Mouse (Mus musculus) left cerebral cortex, adult 2 months (tissue): ENCODE data around the gene Afmid. TPM values are rescaled to one million over a fixed set of nuclear protein-coding genes. Genes with fewer than 3 reads are reported as not detected.
"Not testable (repeated sequence)": the region's sequence is repeated elsewhere in the genome, so short reads cannot be mapped to it uniquely, and the experiment has no call there.

Experiments
- DNase-seq, 2 experiments: peaks; one replicate each; pipeline ENCODE4 v3.0.0; 2021 to 2022; ENCODE audit warnings: low spot score in 2 of 2, mixed read lengths in 1 of 2; ENCODE audit errors: extremely low spot score in 1 of 2
- H3K27ac ChIP-seq: fragments of 200-600 bp; 2 replicates; pipeline ENCODE4 v1.8.1; 2022
- H3K4me3 ChIP-seq: fragments of 200-600 bp; 2 replicates; pipeline ENCODE4 v1.8.1; 2022
- CTCF ChIP-seq: fragments of 200-600 bp; IDR thresholded peaks from 2 replicates; pipeline ENCODE4 v1.8.1; 2022; ENCODE audit warnings: antibody characterized with exemption, mild to moderate bottlenecking, moderate library complexity
- intact Hi-C: fragments of 180-260 bp; cut with DNase I; formaldehyde crosslinking; loops from one replicate; pipeline ENCODE4 v1.15.1; 2025
- total RNA-seq, 2 experiments: library from RNA; stranded (reverse); gene quantifications; 2 replicates each; pipeline ENCODE4 v1.2.3; 2021

Afmid gene
- total RNA-seq, 2 experiments from 2014 or later: 5.2 to 8.5 TPM

DNA sequence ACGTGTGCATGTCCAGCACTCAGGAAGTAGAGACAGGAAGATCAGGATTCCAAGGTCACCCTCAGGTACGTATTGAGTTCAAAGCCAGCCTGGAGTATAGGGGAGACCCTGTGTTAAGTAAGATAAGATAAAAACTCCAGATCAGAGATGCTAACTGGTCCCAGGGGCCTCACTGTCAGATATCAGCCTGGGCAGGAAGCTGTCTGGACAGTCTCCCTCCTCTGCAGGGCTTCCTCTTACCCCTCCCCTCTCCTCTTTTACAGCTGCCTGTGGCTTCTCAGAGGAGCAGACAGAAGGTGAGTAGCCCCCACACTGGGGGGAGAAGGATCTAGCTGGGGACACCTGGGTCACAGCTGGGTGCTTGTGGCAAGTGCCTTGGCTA is 27.6 kb upstream of the Afmid start:
- DNase-seq: no peak
- no peak for TF ChIP-seq CTCF
- no peak overlapping the region for H3K27ac ChIP-seq
- H3K4me3 ChIP-seq: no peak overlapping the region
- intact Hi-C loops: no loop called here

DNA sequence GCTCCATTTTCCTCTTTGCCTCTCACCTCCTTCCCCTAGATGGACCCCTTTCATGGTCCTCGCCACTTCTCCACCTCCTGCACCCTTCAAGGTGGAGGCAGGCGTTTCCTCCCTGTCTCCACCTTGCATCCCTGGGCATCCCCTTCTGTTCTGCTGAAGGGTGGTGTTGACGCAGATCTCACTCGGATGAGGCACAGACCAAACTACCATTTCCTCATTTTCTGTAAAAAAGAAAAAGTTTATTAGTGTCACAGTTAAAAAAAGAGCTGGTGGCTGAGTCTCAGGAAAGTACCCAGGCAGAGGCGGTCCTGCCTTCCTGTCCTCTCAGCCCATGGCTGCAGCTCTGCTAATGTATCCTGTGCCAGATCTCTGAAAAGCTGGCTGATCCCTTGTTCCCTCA is 26.6 kb upstream of the Afmid start:
- Histone ChIP-seq H3K4me3 (no peak overlapping the region), H3K27ac (no peak overlapping the region)
- intact Hi-C loops: no loop called here
- no peak for DNase-seq
- no peak for TF ChIP-seq CTCF

DNA sequence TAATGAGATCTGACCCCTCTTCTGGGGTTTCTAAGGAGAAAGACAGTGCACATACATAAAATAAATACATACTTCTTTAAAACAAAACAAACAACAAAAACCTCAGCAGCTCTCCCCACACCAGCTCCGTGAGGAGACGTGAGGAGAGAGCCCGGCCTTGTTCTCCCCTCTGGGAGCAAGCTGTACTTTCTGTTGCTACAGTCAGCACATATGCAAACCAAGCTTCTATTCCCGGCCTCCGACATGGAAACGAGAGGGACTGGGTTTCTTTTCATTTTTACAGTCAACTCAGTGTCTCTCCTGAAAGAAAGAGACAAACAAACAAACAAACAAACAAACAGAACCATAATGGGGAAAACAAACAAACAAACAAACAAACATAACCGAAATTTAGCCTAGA is 25.7 kb upstream of the Afmid start:
- Histone ChIP-seq H3K4me3 (no peak overlapping the region), H3K27ac (no peak overlapping the region)
- no peak for TF ChIP-seq CTCF
- intact Hi-C loops: no loop called here
- no peak for DNase-seq

DNA sequence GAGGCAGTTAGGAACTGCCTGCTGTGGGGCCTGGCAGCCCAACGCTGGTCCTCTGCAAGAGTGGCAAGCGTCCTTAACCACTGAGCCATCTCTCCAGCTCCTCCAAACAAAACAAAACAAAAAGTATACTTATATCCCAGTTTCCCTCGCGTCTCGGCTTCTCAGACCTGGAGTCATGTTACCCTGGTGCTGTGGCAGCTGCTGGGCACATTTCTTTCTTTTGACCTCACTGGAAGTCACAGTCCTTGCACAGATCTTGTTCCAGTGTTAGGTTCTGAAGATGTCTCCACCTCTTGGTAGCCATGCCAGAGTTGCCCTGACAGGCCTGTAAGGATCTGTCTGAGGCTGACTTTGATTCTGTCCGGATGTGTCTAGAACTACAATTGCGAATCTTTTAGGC is 24.1 kb upstream of the Afmid start:
- Histone ChIP-seq H3K4me3 (no peak overlapping the region), H3K27ac (no peak overlapping the region)
- no peak for TF ChIP-seq CTCF
- intact Hi-C loops: no loop called here
- no peak for DNase-seq

DNA sequence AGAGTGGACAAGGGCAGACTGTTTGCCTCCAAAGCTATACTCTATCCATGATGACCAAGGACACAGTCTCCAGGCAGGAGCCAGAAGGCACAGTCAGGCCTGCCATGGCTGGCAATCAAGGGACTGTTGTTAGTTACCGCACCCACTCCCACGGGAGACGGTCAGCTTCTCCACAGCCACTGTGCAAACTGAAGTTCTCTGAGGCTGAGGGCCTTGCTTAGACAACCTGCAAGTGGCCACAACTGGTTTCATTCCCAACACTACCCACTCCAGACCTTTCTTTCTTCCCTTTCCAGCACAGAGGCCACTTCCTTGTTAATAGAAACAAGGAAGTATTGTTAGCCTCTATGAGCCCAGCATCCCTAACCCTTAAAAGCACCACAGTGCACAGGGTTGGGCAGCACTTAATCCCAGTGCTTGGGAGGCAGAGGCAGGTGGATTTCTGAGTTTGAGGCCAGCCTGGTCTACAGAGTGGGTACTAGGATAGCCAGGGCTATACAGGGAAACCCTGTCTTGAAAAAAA is 22.5 kb upstream of the Afmid start:
- H3K27ac ChIP-seq: no peak overlapping the region
- no peak overlapping the region for H3K4me3 ChIP-seq
- TF ChIP-seq CTCF: no peak
- no peak for DNase-seq
- intact Hi-C loops: no loop called here

DNA sequence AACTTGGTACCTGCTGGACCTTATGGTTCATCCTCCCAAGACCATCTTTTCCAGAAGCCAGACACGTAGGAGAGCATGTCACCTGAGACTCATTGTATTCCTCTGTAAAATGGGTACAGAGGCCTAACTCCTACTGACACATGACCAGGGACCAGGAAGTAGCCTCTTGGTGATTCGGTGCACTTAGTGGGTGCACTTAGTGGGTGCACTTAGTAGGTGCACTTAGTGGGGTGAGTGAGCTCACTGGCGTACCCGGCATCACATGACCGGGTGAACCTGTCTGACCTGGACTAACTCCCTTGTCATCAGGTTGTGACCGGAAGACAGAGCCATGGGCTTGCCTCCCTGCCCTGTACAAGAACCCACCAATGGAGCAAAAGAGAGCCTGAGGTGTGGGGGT is 18.9 kb upstream of the Afmid start:
- Histone ChIP-seq H3K4me3 (no peak overlapping the region), H3K27ac (no peak overlapping the region)
- intact Hi-C loops: no loop called here
- TF ChIP-seq CTCF: no peak
- DNase-seq: no peak

DNA sequence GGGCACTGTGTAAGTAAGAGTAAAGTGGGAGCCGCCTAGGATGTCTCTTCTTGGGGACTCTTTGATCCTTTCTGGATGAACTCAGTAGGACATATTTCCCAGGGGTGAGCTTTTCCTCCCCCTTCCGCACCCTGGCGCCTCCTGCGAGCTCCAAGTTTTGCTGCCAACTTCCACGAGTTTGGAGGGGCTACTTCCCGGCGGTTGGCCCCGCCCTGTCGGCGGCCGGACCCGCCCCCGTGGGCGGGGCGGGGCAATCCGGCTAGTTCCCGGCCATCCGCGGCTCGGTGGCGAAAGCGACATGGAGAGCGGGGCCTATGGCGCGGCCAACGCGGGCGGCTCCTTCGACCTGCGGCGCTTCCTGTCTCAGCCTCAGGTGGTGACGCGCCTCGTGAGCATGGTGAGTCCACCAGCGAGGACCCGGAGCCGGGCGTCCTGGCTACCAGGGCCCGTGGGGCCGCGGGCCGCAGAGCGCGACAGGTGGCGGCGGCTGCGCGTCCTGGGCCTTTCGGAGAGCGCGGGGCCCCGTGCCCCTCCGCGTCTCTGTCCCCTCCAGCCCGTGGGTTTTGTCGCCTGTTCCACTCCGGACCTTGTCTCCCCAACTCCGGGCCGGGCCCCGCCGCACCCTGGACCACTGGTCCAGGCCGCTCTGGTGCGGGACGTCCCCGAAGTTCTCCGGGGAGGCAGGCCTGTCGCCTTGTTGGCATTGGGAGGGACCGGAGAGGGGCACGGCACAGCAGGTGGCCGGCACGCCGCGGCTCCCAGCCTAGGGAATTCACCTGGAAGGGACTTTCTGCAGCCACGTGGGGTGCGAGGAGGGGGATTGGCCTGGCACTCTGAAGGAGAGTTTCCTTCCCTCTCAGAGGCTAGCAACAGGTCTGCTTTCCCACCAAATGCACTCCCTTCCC is 16.1 kb upstream of the Afmid start, which contains the start of the genes Gm20708 and Syngr2:
Gene Gm20708 (plus strand): TSS at position 262 of the 905 bp plus-strand sequence.
Gene Syngr2 (plus strand): TSS at position 262 of the 905 bp plus-strand sequence.
- Histone ChIP-seq H3K27ac (peak within 1 kb of the TSS; percentile 63), H3K4me3 (peak within 1 kb of the TSS; percentile 77)
- TF ChIP-seq CTCF: no peak
- DNase-seq: peak; percentile 43 to 57
- intact Hi-C loops: no loop called here

DNA sequence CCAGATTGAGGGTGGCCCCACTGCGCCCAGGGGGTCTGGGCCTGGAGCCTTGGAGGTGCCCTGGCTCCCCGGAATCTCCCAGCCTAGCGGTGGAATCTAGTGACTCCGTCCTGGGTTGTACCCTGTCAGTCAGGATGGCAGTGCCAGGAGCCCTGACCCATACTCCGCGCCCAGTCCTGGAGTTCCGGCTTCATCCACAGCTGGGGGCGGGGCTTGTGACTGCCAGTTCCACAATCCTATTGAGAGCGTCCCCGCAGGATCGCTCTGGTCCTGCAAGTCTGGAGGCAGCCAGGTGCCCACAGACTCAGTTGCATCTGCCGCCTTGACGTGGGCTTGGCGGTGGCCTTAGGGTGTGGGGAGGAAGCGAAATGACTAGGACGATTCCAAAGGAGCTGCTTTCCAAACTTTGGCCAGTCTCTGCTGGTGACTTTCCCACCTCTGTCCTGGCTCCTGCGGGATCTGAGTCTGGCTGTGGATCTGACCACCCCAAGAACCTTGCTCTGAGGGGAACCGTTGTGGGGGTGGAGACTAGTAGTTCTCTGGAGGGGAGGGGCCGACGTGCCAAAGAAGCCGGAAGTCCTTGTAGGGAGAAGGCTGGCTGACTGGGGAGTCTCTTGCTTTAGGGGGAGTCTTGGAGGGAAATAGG is 15.2 kb upstream of the Afmid start:
- intact Hi-C loops: no loop called here
- peak overlapping the region; percentile 77 for H3K4me3 ChIP-seq
- TF ChIP-seq CTCF: peak; percentile 47
- peak; percentile 53 to 64 for DNase-seq
- peak overlapping the region; percentile 63; the same call in 1 of the 2 replicates for H3K27ac ChIP-seq

DNA sequence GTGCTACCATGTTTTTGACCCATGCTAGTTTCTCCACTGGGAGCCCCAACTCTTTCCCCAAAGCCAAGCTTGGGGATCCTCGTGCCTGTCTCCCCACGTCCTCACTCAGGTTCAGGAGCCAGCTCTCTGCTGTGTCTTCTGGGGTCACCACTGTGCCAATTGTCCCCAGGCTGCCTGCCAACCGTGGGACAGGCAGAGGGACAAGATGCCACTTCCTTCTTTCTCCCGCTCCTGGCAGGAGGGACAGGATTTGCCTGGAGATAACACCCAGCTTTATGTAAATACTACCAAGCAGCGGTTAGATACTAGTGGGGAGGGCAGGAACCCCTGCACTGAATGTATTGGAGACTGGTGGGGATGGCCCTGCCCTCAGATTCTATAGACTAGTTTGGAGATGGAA is 11.9 kb upstream of the Afmid start:
- H3K4me3 ChIP-seq: no peak overlapping the region
- no peak for DNase-seq
- intact Hi-C loops: no loop called here
- no peak for TF ChIP-seq CTCF
- H3K27ac ChIP-seq: no peak overlapping the region

DNA sequence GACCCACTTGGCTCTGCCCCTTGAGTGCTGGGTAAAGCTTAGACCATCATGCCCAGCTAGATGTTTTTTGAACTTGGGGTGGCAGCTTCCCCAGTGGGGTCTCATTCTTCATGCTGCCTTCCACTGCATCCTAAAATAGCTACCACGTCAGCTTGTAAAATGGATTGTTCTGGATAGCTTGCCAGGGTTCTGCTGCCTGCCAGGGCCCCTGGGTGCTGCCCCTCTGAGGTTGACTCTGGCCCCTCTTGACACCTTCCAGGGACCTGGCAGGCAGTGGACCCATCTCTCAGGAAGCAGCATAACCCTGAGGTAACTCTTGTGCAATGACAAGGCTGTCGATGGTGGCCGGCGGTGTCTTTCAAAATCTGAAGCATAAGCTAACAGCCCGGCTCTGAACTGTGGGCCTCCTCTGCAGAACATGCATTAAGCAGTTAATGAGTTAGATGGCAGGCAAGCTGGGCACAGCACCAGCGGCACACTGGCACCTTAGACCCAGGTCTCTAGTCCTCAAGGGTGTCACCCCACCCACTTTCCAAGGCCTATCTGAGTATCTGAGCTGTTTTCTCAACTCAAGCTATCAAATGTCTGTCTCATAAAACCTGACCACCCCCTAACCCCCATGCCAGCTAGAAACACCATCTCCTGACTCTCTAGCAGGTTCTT is 10.9 kb upstream of the Afmid start:
- Histone ChIP-seq H3K27ac (no peak overlapping the region), H3K4me3 (no peak overlapping the region)
- TF ChIP-seq CTCF: no peak
- DNase-seq: no peak
- intact Hi-C loops: no loop called here

DNA sequence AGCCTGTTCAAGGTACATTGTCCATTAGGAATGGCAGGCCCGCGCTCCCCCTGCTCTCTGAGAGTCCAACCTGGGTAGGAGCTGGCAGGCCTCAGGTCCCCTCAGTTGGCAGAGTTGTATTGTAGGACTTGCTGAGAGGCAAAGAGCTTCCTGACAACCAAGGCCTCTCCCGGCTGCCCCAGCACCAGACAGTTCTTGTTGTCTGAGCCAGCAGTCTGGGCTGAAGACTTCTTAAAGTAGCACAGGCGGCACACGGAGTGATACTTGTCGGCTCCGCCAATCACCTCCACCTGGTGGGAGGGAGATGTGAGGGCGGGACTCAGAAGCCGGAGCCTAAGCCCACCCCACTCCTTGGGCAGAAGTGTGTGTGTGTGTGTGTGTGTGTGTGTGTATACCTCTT is 9.9 kb upstream of the Afmid start:
- H3K4me3 ChIP-seq, intact Hi-C loops, DNase-seq, H3K27ac ChIP-seq: not testable (repeated sequence)
